Mouse (Mus musculus) hindbrain, embryonic 10.5 days (tissue): ENCODE results near the gene Pard6a. TPM values are rescaled to one million over a fixed set of nuclear protein-coding genes. Genes with fewer than 3 reads are reported as not detected.

ENCODE experiments used
- DNase-seq: peaks from one replicate; pipeline ENCODE4 v3.0.0-alpha.2; 2017; ENCODE audit warnings: low spot score
- H3K27ac ChIP-seq: fragments of 300-500 bp; sonication (generic); 2 replicates; pipeline ENCODE4 v1.5.1; 2016; ENCODE audit warnings: mild to moderate bottlenecking, moderate library complexity
- H3K27me3 ChIP-seq: fragments of 300-500 bp; sonication (generic); 2 replicates; pipeline ENCODE4 v1.6.1; 2016; ENCODE audit warnings: mild to moderate bottlenecking; ENCODE audit not compliant: poor library complexity, insufficient read depth, severe bottlenecking
- H3K36me3 ChIP-seq: fragments of 300-500 bp; sonication (generic); 2 replicates; pipeline ENCODE4 v1.6.1; 2016; ENCODE audit warnings: mild to moderate bottlenecking, moderate library complexity
- H3K4me1 ChIP-seq: fragments of 300-500 bp; sonication (generic); replicated peaks from 2 replicates; pipeline ENCODE4 v1.6.1; 2016; ENCODE audit warnings: mild to moderate bottlenecking
- H3K4me3 ChIP-seq: fragments of 300-500 bp; sonication (generic); 2 replicates; pipeline ENCODE4 v1.5.1; 2016; ENCODE audit warnings: mild to moderate bottlenecking, moderate library complexity
- H3K9me3 ChIP-seq: fragments of 300-500 bp; sonication (generic); 2 replicates; pipeline ENCODE4 v1.6.1; 2016; ENCODE audit warnings: mild to moderate bottlenecking, moderate library complexity
- WGBS: fragments of 180-500 bp; shearing (Covaris S2); methylation state at CpG from one replicate; pipeline ENCODE4 v1.1.7; 2016; 5-methylcytosine and 5-hydroxymethylcytosine counted together
- polyA plus RNA-seq: library from polyadenylated mRNA; unstranded; fragments of >200 nt; fragmentation: Nextera tagmentation; extraction: Ambion mirVana; gene quantifications from 2 replicates; pipeline ENCODE4 v1.2.1, GENCODE M21; 2016

Pard6a gene
- polyA plus RNA-seq, 1 experiment from 2014 or later = 32.2 TPM

DNA sequence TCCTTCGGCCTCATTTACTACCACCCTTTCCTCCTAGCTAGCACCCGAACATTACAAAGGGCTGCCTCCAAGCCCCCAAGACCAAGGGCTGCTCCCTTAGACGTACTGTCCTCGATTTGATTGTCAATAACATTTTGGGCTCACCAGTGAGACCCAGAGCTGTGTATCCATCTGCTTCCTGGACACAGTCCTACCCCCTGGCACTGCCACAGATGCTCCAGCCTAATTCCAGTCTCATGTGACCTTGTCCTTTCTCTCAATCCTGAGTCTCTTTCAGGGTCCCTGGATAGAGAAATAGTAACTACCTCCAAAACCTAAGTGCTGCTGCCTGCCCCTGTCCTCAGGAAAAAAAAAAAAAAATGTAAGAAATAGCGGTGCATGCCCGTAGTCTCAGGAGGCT lies 4.0 kb downstream of the Pard6a start:
- H3K4me1 ChIP-seq = peaks cover 44% of the 10 kb centered on the region
- 91% methylated on average over 6 of the region's 6 CpGs for WGBS
- H3K9me3 ChIP-seq = no peaks in the 10 kb centered on the region
- no peak for DNase-seq
- H3K27me3 ChIP-seq = no peaks in the 10 kb centered on the region
- no peak overlapping the region for H3K27ac ChIP-seq
- H3K4me3 ChIP-seq = no peak overlapping the region
- peaks cover 34% of the 10 kb centered on the region for H3K36me3 ChIP-seq

DNA sequence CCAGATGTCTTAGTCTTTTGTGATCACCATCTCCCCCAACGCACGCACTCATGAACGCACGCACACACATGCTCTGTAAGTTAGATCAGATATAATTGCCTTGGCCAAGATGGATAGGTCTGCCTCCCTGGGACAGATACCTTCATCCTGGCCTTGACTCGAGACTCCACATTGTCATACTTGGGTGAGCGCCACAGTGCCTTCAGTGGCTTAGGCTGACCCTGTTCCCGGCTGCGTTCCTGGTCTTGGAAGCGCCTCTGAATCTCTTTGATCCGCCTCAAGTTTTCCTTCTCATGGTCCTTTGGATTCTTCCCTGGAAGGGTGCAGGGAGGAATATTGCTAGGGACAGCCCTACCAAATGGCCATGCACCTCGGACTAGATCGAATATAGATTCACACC lies 5.5 kb downstream of the Pard6a start:
- Histone ChIP-seq H3K27me3 (no peaks in the 10 kb centered on the region), H3K9me3 (no peaks in the 10 kb centered on the region), H3K4me1 (peaks cover 37% of the 10 kb centered on the region), H3K4me3 (peak overlapping the region; percentile 86), H3K27ac (peak overlapping the region; percentile 94; the same call in 1 of the 2 replicates), H3K36me3 (peaks cover 34% of the 10 kb centered on the region)
- DNase-seq = no peak
- 80% methylated on average over 12 of the region's 12 CpGs for WGBS

- Histone ChIP-seq H3K27ac (peak within 1 kb of the TSS; percentile 94), H3K36me3 (peaks cover 30% of the 10 kb centered on the region), H3K9me3 (no peaks in the 10 kb centered on the region), H3K27me3 (no peaks in the 10 kb centered on the region), H3K4me1 (peaks cover 24% of the 10 kb centered on the region), H3K4me3 (peak within 1 kb of the TSS; percentile 86)
- WGBS = under 1% methylated on average over 55 of the region's 55 CpGs
- DNase-seq = peak; percentile 94
These were observed 6.8 kb downstream of the Pard6a start, which contains the start of the genes 4933405L10Rik and Enkd1 for GRCm38 (mm10) chr8:105707498-105708403. Gene 4933405L10Rik, plus strand, starts transcription at chr8:105707655. Gene Enkd1, minus strand, starts transcription at chr8:105708210.

DNA sequence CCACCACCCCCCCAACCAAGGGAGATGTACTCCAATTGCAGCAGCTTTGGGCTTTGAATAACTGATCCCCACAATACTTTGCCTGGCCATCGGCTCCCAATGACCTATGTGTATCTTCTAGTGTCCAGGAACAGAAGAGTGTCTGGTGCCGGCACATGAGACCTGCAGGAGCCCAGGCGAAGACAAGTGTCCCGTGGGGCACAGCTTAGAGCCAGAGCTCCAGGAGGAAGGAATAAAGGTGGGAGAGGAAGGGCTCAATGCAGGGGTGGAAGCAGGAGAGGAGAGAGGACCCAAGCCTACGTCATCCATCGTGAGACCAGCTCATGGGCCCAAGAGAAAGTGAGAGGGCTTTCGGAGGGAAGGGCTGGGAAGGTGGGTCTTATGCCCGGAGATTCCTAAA lies 7.7 kb downstream of the Pard6a start:
- no peak overlapping the region for H3K4me3 ChIP-seq
- H3K9me3 ChIP-seq = no peaks in the 10 kb centered on the region
- no peak overlapping the region for H3K27ac ChIP-seq
- 94% methylated on average over 8 of the region's 8 CpGs for WGBS
- H3K27me3 ChIP-seq = no peaks in the 10 kb centered on the region
- no peak for DNase-seq
- H3K36me3 ChIP-seq = peaks cover 21% of the 10 kb centered on the region
- peaks cover 24% of the 10 kb centered on the region for H3K4me1 ChIP-seq

- Histone ChIP-seq H3K27ac (no peak overlapping the region), H3K9me3 (no peaks in the 10 kb centered on the region)
- 77% methylated on average over 14 of the region's 14 CpGs for WGBS
These were observed 8.4 kb downstream of the Pard6a start for GRCm38 (mm10) chr8:105709317-105709716.

GRCm38 (mm10) chr8:105712286-105712685 lies 11.3 kb downstream of the Pard6a start:
- H3K4me3 ChIP-seq = no peak overlapping the region
- no peak for DNase-seq
- H3K4me1 ChIP-seq = peaks cover 10% of the 10 kb centered on the region
- WGBS = 83% methylated on average over 3 of the region's 3 CpGs
- no peak overlapping the region for H3K27ac ChIP-seq
- H3K27me3 ChIP-seq = no peaks in the 10 kb centered on the region
- H3K36me3 ChIP-seq = peaks cover 21% of the 10 kb centered on the region
- no peaks in the 10 kb centered on the region for H3K9me3 ChIP-seq

More at GRCm38 (mm10) chr8:105709317-105709716, 8.4 kb downstream of the Pard6a start:
- no peak for DNase-seq
- no peaks in the 10 kb centered on the region for H3K27me3 ChIP-seq
- H3K4me3 ChIP-seq = no peak overlapping the region
- peaks cover 14% of the 10 kb centered on the region for H3K36me3 ChIP-seq
- H3K4me1 ChIP-seq = peaks cover 24% of the 10 kb centered on the region

DNA sequence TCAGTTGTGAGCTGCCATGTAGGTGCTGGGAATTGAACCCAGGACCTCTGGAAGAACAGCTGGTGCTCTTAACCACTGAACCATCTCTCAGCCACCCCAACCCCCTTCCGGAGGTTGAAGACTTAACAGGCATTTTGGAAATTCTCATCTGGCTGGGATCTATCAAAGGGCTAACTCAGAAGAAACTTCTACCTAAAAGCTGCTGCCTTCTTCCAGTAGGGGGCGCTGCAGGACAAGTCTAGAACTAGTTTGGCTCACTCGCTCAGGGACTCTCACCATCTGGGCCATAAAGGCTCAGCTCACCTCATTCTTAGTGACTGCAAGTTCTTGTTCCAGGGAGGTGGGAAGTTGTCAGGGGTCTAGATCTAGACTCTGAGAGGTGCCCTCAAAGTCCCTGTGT lies 13.2 kb downstream of the Pard6a start:
- H3K27ac ChIP-seq = no peak overlapping the region
- H3K4me3 ChIP-seq = no peak overlapping the region
- peaks cover 32% of the 10 kb centered on the region for H3K36me3 ChIP-seq
- no peaks in the 10 kb centered on the region for H3K27me3 ChIP-seq
- no peaks in the 10 kb centered on the region for H3K9me3 ChIP-seq
- DNase-seq = peak; percentile 85
- H3K4me1 ChIP-seq = no peaks in the 10 kb centered on the region
- WGBS = 10% methylated on average over 3 of the region's 3 CpGs

- 86% methylated on average over 6 of the region's 6 CpGs for WGBS
- DNase-seq = no peak
- Histone ChIP-seq H3K27me3 (no peaks in the 10 kb centered on the region), H3K9me3 (no peaks in the 10 kb centered on the region), H3K36me3 (peaks cover 39% of the 10 kb centered on the region), H3K27ac (no peak overlapping the region), H3K4me1 (no peaks in the 10 kb centered on the region), H3K4me3 (no peak overlapping the region)
These were observed 14.1 kb downstream of the Pard6a start for GRCm38 (mm10) chr8:105715042-105715441.

DNA sequence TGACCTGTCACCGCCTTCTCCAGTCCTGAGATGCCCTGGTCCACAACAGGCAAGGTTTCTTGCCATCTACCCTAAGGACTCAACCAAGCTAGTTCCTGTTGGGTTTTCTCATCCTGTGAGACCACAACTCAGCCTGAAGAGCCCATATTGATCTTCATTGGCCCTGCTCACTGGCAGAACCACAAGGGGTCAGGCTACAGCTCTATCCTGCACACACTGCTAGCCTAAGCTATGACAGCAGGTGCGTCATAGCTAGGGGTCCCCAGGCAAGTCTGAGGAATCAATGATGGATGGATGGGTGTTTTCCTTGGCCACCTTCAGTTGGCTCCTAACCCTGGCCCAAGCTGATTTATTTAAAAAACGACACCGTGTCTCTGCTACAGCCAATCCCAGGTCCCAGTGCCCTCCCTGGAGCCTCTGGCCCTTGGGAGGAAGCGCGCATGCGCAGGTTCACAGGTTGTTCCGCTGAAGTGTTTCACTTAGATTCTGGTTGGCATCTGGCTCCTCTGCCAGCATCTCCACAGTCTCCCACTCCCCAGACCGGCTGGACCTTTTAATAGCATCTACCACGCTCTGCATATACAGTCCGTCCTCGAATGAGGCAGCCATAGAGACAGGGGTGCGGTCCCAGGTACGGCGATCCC lies 15.5 kb downstream of the Pard6a start:
- Histone ChIP-seq H3K4me3 (no peak overlapping the region), H3K27me3 (no peaks in the 10 kb centered on the region), H3K9me3 (no peaks in the 10 kb centered on the region), H3K4me1 (no peaks in the 10 kb centered on the region), H3K36me3 (peaks cover 44% of the 10 kb centered on the region), H3K27ac (no peak overlapping the region)
- no peak for DNase-seq
- WGBS = 93% methylated on average over 15 of the region's 15 CpGs

DNA sequence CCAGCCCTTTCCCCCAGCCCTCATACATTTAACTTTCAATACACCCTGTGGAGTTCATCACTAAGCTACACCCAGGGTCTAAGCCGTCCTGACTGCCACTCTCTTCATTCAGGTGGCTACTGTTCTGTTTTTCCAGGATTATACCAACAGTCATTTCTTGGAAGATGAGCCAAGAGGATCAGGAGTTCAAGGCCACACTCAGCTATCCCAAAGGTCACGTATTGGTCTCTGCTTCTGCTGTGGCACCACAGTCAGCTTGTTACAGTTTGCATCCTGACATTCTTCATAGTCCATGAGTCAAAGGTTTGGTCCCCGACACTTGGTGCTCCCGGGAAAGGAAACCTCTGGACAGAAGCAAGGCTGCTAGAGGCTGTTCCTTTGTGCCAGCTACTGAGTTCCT lies 18.7 kb downstream of the Pard6a start:
- H3K36me3 ChIP-seq = peaks cover 64% of the 10 kb centered on the region
- WGBS = 87% methylated on average over 4 of the region's 4 CpGs

GRCm38 (mm10) chr8:105722861-105723260 lies 21.9 kb downstream of the Pard6a start:
- WGBS = 89% methylated on average over 9 of the region's 9 CpGs
- peaks cover 64% of the 10 kb centered on the region for H3K36me3 ChIP-seq

More for the DNA sequence above, 18.7 kb downstream of the Pard6a start:
- Histone ChIP-seq H3K27ac (no peak overlapping the region), H3K27me3 (no peaks in the 10 kb centered on the region), H3K4me3 (no peak overlapping the region), H3K4me1 (no peaks in the 10 kb centered on the region), H3K9me3 (no peaks in the 10 kb centered on the region)
- DNase-seq = no peak

DNA sequence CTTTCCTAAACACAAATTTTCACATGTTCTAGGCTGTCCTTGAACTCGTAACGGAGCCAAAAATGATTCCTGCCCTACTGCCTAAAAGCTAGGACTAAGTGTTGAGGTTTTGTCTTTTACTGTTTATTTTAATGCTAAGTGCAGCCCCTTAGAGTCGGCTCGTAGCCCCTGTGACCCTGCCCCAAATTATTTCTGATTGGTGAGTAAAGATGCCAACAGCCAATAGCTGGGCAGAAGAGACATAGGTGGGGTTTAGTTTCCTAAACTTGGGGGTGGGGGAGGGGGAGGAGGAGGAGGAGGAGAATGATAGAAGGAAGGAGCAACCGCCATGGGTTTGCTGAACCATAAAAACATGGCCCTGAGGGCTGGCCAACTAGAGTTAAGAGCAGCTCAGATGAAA lies 24.8 kb downstream of the Pard6a start:
- no peak for DNase-seq
- Histone ChIP-seq H3K9me3 (no peaks in the 10 kb centered on the region), H3K4me1 (no peaks in the 10 kb centered on the region), H3K27ac (no peak overlapping the region), H3K36me3 (peaks cover 55% of the 10 kb centered on the region), H3K4me3 (no peak overlapping the region), H3K27me3 (no peaks in the 10 kb centered on the region)
- 85% methylated on average over 5 of the region's 5 CpGs for WGBS

More at GRCm38 (mm10) chr8:105722861-105723260, 21.9 kb downstream of the Pard6a start:
- Histone ChIP-seq H3K27me3 (no peaks in the 10 kb centered on the region), H3K9me3 (no peaks in the 10 kb centered on the region), H3K4me1 (no peaks in the 10 kb centered on the region), H3K27ac (no peak overlapping the region), H3K4me3 (no peak overlapping the region)
- no peak for DNase-seq
